Mouse (Mus musculus): ENCODE data around the gene Nptx1. TPM values are rescaled to one million over a fixed set of nuclear protein-coding genes. Genes with fewer than 3 reads are reported as not detected.

Gene Nptx1
- 9.3 TPM for polyA plus RNA-seq (2012; fragmentation: generic; extraction: Trizol)

- Histone ChIP-seq H3ac (ENCODE audit: control insufficient read depth, insufficient read length) (peak within 1 kb of the TSS; percentile 48), H3K4me2 (ENCODE audit: low read depth) (peak within 1 kb of the TSS; percentile 98), H3K79me2 (ENCODE audit: control insufficient read depth, insufficient read depth) (no peaks in the 10 kb centered on the region), H3K27me3 (ENCODE audit: control insufficient read depth, insufficient read depth, insufficient read length) (peaks cover 34% of the 10 kb centered on the region), H3K4me3 (peak within 1 kb of the TSS; percentile 8), H3K36me3 (ENCODE audit: control insufficient read depth, insufficient read depth) (no peaks in the 10 kb centered on the region)
- TF ChIP-seq POLR2A (IDR thresholded peaks at IDR 0.05; ENCODE audit: insufficient read length, low read depth) (peak; percentile 73), MYOD1 (IDR thresholded peaks at IDR 0.05; ENCODE audit: control insufficient read depth in 1 of 3, insufficient read length in 2 of 3, low read depth in 2 of 3) (peak in 2 of 3 experiments; percentile 31 to 63), CEBPB (IDR thresholded peaks at IDR 0.05; ENCODE audit: insufficient read depth, poor library complexity, severe bottlenecking) (no peak), TCF3 (IDR thresholded peaks at IDR 0.05; ENCODE audit: insufficient read length, low read depth) (no peak), MYOG (IDR thresholded peaks at IDR 0.05; ENCODE audit: control insufficient read depth in 1 of 3, insufficient read depth in 1 of 3, insufficient read length in 2 of 3, low read depth in 2 of 3) (peak in 2 of 3 experiments; percentile 22 to 34)
These were observed at the start of gene Nptx1 for GRCm38 (mm10) chr11:119547183-119547921. TSS of gene Nptx1 (minus strand) at chr11:119547753.

- no peak for TF ChIP-seq TCF3 (IDR thresholded peaks at IDR 0.05; ENCODE audit: insufficient read length, low read depth)
- no peak for TF ChIP-seq SRF (IDR thresholded peaks at IDR 0.05; ENCODE audit: control insufficient read depth, insufficient read length, low read depth)
- TF ChIP-seq CEBPB (IDR thresholded peaks at IDR 0.05; ENCODE audit: insufficient read depth, poor library complexity, severe bottlenecking), result no peak
- no peak for TF ChIP-seq POLR2AphosphoS2 (IDR thresholded peaks at IDR 0.05; ENCODE audit: insufficient read length, low read depth)
- peak in 2 of 3 experiments; percentile 53 to 80 for TF ChIP-seq MYOD1 (IDR thresholded peaks at IDR 0.05; ENCODE audit: control insufficient read depth in 1 of 3, insufficient read length in 2 of 3, low read depth in 2 of 3)
- peak; percentile 28 for TF ChIP-seq TCF12 (IDR thresholded peaks at IDR 0.05; ENCODE audit: insufficient read depth, poor library complexity, severe bottlenecking)
- TF ChIP-seq POLR2A (IDR thresholded peaks at IDR 0.05; ENCODE audit: insufficient read length, low read depth), result no peak
- TF ChIP-seq E2F4 (IDR thresholded peaks at IDR 0.05; ENCODE audit: insufficient read depth), result no peak
- TF ChIP-seq MYOG (IDR thresholded peaks at IDR 0.05; ENCODE audit: control insufficient read depth in 1 of 3, insufficient read depth in 1 of 3, insufficient read length in 2 of 3, low read depth in 2 of 3), result peak in 2 of 3 experiments; percentile 17 to 79
- Histone ChIP-seq H3ac (ENCODE audit: control insufficient read depth, insufficient read length) (no peak overlapping the region), H3K27me3 (ENCODE audit: control insufficient read depth, insufficient read depth, insufficient read length) (no peaks in the 10 kb centered on the region), H3K79me2 (ENCODE audit: control insufficient read depth, insufficient read depth) (no peaks in the 10 kb centered on the region), H3K36me3 (ENCODE audit: control insufficient read depth, insufficient read depth) (no peaks in the 10 kb centered on the region), H3K4me3 (no peak overlapping the region), H3K4me2 (ENCODE audit: low read depth) (peak overlapping the region; percentile 22)
These were observed 46.4 kb upstream of the Nptx1 start for GRCm38 (mm10) chr11:119593966-119594365.

GRCm38 (mm10) chr11:119589242-119589641 is 41.7 kb upstream of the Nptx1 start:
- Histone ChIP-seq H3K36me3 (ENCODE audit: control insufficient read depth, insufficient read depth) (no peaks in the 10 kb centered on the region), H3ac (ENCODE audit: control insufficient read depth, insufficient read length) (no peak overlapping the region), H3K4me3 (no peak overlapping the region), H3K27me3 (ENCODE audit: control insufficient read depth, insufficient read depth, insufficient read length) (no peaks in the 10 kb centered on the region), H3K4me2 (ENCODE audit: low read depth) (no peak overlapping the region), H3K79me2 (ENCODE audit: control insufficient read depth, insufficient read depth) (no peaks in the 10 kb centered on the region)
- TF ChIP-seq MYOG (IDR thresholded peaks at IDR 0.05; ENCODE audit: control insufficient read depth in 1 of 3, insufficient read depth in 1 of 3, insufficient read length in 2 of 3, low read depth in 2 of 3), result peak in 1 of 3 experiments; percentile 40
- no peak for TF ChIP-seq REST (IDR thresholded peaks at IDR 0.05; ENCODE audit: insufficient read depth, insufficient read length)
- no peak for TF ChIP-seq CEBPB (IDR thresholded peaks at IDR 0.05; ENCODE audit: insufficient read depth, poor library complexity, severe bottlenecking)
- no peak for TF ChIP-seq SRF (IDR thresholded peaks at IDR 0.05; ENCODE audit: control insufficient read depth, insufficient read length, low read depth)
- no peak for TF ChIP-seq MYOD1 (IDR thresholded peaks at IDR 0.05; ENCODE audit: control insufficient read depth in 1 of 3, insufficient read length in 2 of 3, low read depth in 2 of 3)

- TF ChIP-seq MAX (IDR thresholded peaks at IDR 0.05; ENCODE audit: low read depth) (no peak), REST (IDR thresholded peaks at IDR 0.05; ENCODE audit: insufficient read depth, insufficient read length) (no peak), CEBPB (IDR thresholded peaks at IDR 0.05; ENCODE audit: insufficient read depth, poor library complexity, severe bottlenecking) (no peak), TCF12 (IDR thresholded peaks at IDR 0.05; ENCODE audit: insufficient read depth, poor library complexity, severe bottlenecking) (no peak), POLR2A (IDR thresholded peaks at IDR 0.05; ENCODE audit: insufficient read length, low read depth) (no peak)
- no peak overlapping the region for H3K4me3 ChIP-seq
- H3ac ChIP-seq (ENCODE audit: control insufficient read depth, insufficient read length), result no peak overlapping the region
- H3K36me3 ChIP-seq (ENCODE audit: control insufficient read depth, insufficient read depth), result no peaks in the 10 kb centered on the region
- no peaks in the 10 kb centered on the region for H3K79me2 ChIP-seq (ENCODE audit: control insufficient read depth, insufficient read depth)
- H3K27me3 ChIP-seq (ENCODE audit: control insufficient read depth, insufficient read depth, insufficient read length), result no peaks in the 10 kb centered on the region
- no peak overlapping the region for H3K4me2 ChIP-seq (ENCODE audit: low read depth)
These were observed 39.6 kb upstream of the Nptx1 start for GRCm38 (mm10) chr11:119587112-119587511.

- H3K36me3 ChIP-seq (ENCODE audit: control insufficient read depth, insufficient read depth), result no peaks in the 10 kb centered on the region
- no peak overlapping the region for H3K4me2 ChIP-seq (ENCODE audit: low read depth)
- no peak for TF ChIP-seq E2F4 (IDR thresholded peaks at IDR 0.05; ENCODE audit: insufficient read depth)
- no peak for TF ChIP-seq TCF3 (IDR thresholded peaks at IDR 0.05; ENCODE audit: insufficient read length, low read depth)
- no peak for TF ChIP-seq CEBPB (IDR thresholded peaks at IDR 0.05; ENCODE audit: insufficient read depth, poor library complexity, severe bottlenecking)
- TF ChIP-seq SRF (IDR thresholded peaks at IDR 0.05; ENCODE audit: control insufficient read depth, insufficient read length, low read depth), result no peak
- no peak for TF ChIP-seq MYOG (IDR thresholded peaks at IDR 0.05; ENCODE audit: control insufficient read depth in 1 of 3, insufficient read depth in 1 of 3, insufficient read length in 2 of 3, low read depth in 2 of 3)
- no peak for TF ChIP-seq REST (IDR thresholded peaks at IDR 0.05; ENCODE audit: insufficient read depth, insufficient read length)
- no peak for TF ChIP-seq MYOD1 (IDR thresholded peaks at IDR 0.05; ENCODE audit: control insufficient read depth in 1 of 3, insufficient read length in 2 of 3, low read depth in 2 of 3)
- no peak for TF ChIP-seq USF1 (IDR thresholded peaks at IDR 0.05; ENCODE audit: low read depth)
- TF ChIP-seq TCF12 (IDR thresholded peaks at IDR 0.05; ENCODE audit: insufficient read depth, poor library complexity, severe bottlenecking), result no peak
- TF ChIP-seq POLR2A (IDR thresholded peaks at IDR 0.05; ENCODE audit: insufficient read length, low read depth), result no peak
- no peak for TF ChIP-seq MAX (IDR thresholded peaks at IDR 0.05; ENCODE audit: low read depth)
- TF ChIP-seq POLR2AphosphoS2 (IDR thresholded peaks at IDR 0.05; ENCODE audit: insufficient read length, low read depth), result no peak
- H3K79me2 ChIP-seq (ENCODE audit: control insufficient read depth, insufficient read depth), result no peaks in the 10 kb centered on the region
- no peak overlapping the region for H3ac ChIP-seq (ENCODE audit: control insufficient read depth, insufficient read length)
- no peak overlapping the region for H3K4me3 ChIP-seq
- no peaks in the 10 kb centered on the region for H3K27me3 ChIP-seq (ENCODE audit: control insufficient read depth, insufficient read depth, insufficient read length)
These were observed 39.0 kb upstream of the Nptx1 start for GRCm38 (mm10) chr11:119586511-119586910.

Measured in myocyte (in vitro differentiated cells).